Mouse (Mus musculus): ENCODE data around the gene Naaladl2. TPM values are rescaled to one million over a fixed set of nuclear protein-coding genes. Genes with fewer than 3 reads are reported as not detected.
A peak's percentile ranks its signal among the peaks of the same experiment; 100 is the strongest.

The Naaladl2 gene
- polyA plus RNA-seq, 1 experiment from 2014 or later: 0.18 TPM

- no peak overlapping the region for H3K4me3 ChIP-seq
- no peaks in the 10 kb centered on the region for H3K9me3 ChIP-seq
- H3K27ac ChIP-seq (replicated peaks): no peak overlapping the region
- H3K36me3 ChIP-seq: no peaks in the 10 kb centered on the region
- H3K27me3 ChIP-seq: no peaks in the 10 kb centered on the region
- H3K4me2 ChIP-seq (replicated peaks): no peak overlapping the region
- no peak for ATAC-seq (replicated peaks)
- H3K9ac ChIP-seq (replicated peaks): no peak overlapping the region
- no peaks in the 10 kb centered on the region for H3K4me1 ChIP-seq
Observed at GRCm38 (mm10) chr3:24663749-24664148, 480.3 kb downstream of the Naaladl2 start.

- no peak for ATAC-seq (replicated peaks)
- WGBS: 56% methylated on average over 1 of the region's 1 CpGs
- Histone ChIP-seq H3K27me3 (no peaks in the 10 kb centered on the region), H3K9ac (replicated peaks) (no peak overlapping the region), H3K27ac (replicated peaks) (no peak overlapping the region), H3K4me1 (no peaks in the 10 kb centered on the region), H3K4me2 (replicated peaks) (no peak overlapping the region), H3K36me3 (no peaks in the 10 kb centered on the region), H3K9me3 (no peaks in the 10 kb centered on the region), H3K4me3 (no peak overlapping the region)
Observed at GRCm38 (mm10) chr3:24630032-24630431, 514.0 kb downstream of the Naaladl2 start.

DNA sequence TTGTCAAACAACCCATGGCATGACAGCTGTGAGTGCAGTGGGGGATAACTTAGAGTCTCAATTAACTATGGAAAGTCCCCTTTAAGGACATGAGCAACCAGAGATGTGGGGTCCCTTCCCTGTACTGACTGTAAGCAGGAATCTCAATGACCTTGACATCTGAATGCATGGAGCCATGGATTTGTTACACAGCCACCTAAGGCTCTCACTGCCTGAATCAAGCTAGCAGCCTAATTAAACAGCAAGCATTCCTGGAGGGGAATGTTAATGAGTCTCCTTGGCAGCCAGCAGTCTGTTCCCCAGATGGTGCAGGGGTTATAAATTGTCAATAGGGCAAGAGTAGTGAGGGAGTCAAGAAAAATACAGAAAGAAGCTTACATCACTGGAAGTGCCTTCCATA lies 538.6 kb downstream of the Naaladl2 start:
- no peaks in the 10 kb centered on the region for H3K27me3 ChIP-seq
- peak; percentile 98 for ATAC-seq (replicated peaks)

DNA sequence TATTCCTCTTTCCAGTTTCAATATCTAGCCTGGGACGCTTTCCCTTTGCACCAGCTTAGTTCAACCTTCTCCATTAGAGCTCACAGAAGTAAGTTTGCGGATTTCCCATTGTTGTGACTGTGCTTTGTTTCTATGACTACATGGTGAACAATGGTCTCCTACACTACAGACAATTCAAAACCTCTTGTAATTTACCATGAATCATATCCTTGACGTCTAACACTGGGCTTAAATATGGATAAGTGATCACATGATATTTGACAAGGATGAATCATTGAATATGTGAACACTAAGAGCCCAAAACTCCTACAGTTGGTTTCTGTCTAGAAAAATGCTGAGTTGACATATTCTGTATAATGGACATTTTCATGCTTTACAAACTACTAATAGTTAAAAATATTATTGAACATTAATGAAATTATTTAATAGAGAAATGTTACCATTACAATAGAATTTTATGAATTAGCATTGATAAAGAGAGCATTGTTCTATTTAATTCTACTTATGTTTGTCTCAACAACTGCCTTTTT lies 539.2 kb downstream of the Naaladl2 start:
- no peak for ATAC-seq (replicated peaks)
- 55% methylated on average over 3 of the region's 3 CpGs for WGBS

More for the DNA sequence above, 538.6 kb downstream of the Naaladl2 start:
- H3K9me3 ChIP-seq: no peaks in the 10 kb centered on the region
- peaks cover 6% of the 10 kb centered on the region for H3K4me1 ChIP-seq
- no peak overlapping the region for H3K9ac ChIP-seq (replicated peaks)
- H3K4me3 ChIP-seq: no peak overlapping the region
- H3K4me2 ChIP-seq (replicated peaks): no peak overlapping the region
- no peaks in the 10 kb centered on the region for H3K36me3 ChIP-seq
- no peak overlapping the region for H3K27ac ChIP-seq (replicated peaks)

DNA sequence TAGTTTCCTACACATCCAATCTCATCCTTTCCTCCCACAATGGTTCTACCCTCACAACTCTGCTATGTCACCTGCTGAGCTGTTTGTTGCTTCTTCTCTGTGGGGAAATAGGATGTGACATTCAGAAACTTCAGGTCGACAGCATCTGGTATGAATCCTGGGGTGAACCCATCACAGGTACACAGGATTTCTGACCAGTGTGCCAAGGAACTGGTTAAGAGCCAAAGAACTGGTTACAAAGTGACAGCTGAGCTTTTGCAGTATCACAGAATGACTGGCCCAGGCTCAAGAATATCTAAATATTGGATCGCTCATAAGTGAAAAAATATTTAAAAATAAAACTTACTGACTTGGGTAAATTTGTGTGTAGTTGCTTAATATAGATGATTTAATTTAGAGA lies 548.6 kb downstream of the Naaladl2 start:
- no peaks in the 10 kb centered on the region for H3K27me3 ChIP-seq

More for the DNA sequence above, 539.2 kb downstream of the Naaladl2 start:
- Histone ChIP-seq H3K27ac (replicated peaks) (no peak overlapping the region), H3K4me2 (replicated peaks) (no peak overlapping the region), H3K27me3 (no peaks in the 10 kb centered on the region), H3K4me3 (no peak overlapping the region), H3K4me1 (peaks cover 6% of the 10 kb centered on the region), H3K9me3 (no peaks in the 10 kb centered on the region), H3K9ac (replicated peaks) (no peak overlapping the region), H3K36me3 (no peaks in the 10 kb centered on the region)

DNA sequence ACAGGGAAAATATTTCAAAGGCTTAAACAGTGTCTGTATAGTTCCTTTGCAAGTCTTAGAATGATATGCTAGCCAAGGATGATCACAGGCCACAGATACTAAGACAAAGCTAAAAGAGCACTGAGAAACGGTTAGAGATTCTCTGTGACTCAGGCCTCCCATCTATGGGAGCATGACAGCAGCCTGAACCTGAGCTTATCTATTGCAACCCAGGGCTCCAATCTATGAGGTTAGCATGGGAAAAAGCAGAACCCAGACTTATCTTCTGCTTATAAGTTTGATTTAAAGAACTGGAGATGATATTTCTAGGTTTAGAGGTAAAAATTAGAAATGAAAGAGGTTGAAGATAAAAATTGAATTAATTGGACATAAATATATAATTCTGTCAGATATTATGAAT lies 587.4 kb downstream of the Naaladl2 start:
- Histone ChIP-seq H3K9ac (replicated peaks) (no peak overlapping the region), H3K27me3 (no peaks in the 10 kb centered on the region), H3K36me3 (no peaks in the 10 kb centered on the region), H3K4me2 (replicated peaks) (no peak overlapping the region), H3K4me1 (no peaks in the 10 kb centered on the region), H3K27ac (replicated peaks) (no peak overlapping the region), H3K9me3 (no peaks in the 10 kb centered on the region), H3K4me3 (no peak overlapping the region)
- no peak for ATAC-seq (replicated peaks)
- WGBS: 89% methylated on average over 1 of the region's 1 CpGs

More for the DNA sequence above, 548.6 kb downstream of the Naaladl2 start:
- Histone ChIP-seq H3K36me3 (no peaks in the 10 kb centered on the region), H3K4me3 (no peak overlapping the region), H3K9ac (replicated peaks) (no peak overlapping the region), H3K4me1 (no peaks in the 10 kb centered on the region), H3K27ac (replicated peaks) (no peak overlapping the region), H3K4me2 (replicated peaks) (no peak overlapping the region), H3K9me3 (no peaks in the 10 kb centered on the region)
- WGBS: 66% methylated on average over 2 of the region's 2 CpGs
- ATAC-seq (replicated peaks): no peak

DNA sequence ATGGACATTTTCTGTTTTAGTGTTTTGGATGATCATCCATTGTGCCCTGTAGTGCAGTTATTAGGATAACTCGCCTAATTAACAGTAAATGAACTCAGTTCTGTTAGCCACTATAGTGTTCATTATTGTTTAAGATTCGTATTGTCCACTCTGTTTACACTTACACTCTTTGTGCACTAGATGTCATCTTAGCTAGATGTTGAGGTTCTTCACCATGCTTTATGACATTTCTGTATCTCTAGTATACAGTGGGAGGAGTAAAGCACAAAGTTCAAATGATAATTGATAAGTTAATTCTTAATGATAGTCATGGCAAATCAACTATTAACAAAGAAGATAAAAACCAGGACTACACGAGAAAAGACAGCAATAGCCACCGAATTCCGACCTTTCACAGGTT lies 590.4 kb downstream of the Naaladl2 start:
- 85% methylated on average over 5 of the region's 5 CpGs for WGBS
- H3K4me2 ChIP-seq (replicated peaks): no peak overlapping the region
- H3K9ac ChIP-seq (replicated peaks): no peak overlapping the region
- ATAC-seq (replicated peaks): no peak
- H3K9me3 ChIP-seq: no peaks in the 10 kb centered on the region
- H3K4me3 ChIP-seq: no peak overlapping the region
- H3K4me1 ChIP-seq: no peaks in the 10 kb centered on the region
- no peak overlapping the region for H3K27ac ChIP-seq (replicated peaks)
- H3K27me3 ChIP-seq: no peaks in the 10 kb centered on the region
- no peaks in the 10 kb centered on the region for H3K36me3 ChIP-seq

- H3K36me3 ChIP-seq: no peaks in the 10 kb centered on the region
- H3K9ac ChIP-seq (replicated peaks): no peak overlapping the region
- H3K4me1 ChIP-seq: no peaks in the 10 kb centered on the region
- 79% methylated on average over 2 of the region's 2 CpGs for WGBS
- no peaks in the 10 kb centered on the region for H3K27me3 ChIP-seq
- H3K9me3 ChIP-seq: no peaks in the 10 kb centered on the region
- H3K4me2 ChIP-seq (replicated peaks): no peak overlapping the region
- H3K4me3 ChIP-seq: no peak overlapping the region
- ATAC-seq (replicated peaks): no peak
- no peak overlapping the region for H3K27ac ChIP-seq (replicated peaks)
Observed at GRCm38 (mm10) chr3:24552631-24553030, 591.4 kb downstream of the Naaladl2 start.

DNA sequence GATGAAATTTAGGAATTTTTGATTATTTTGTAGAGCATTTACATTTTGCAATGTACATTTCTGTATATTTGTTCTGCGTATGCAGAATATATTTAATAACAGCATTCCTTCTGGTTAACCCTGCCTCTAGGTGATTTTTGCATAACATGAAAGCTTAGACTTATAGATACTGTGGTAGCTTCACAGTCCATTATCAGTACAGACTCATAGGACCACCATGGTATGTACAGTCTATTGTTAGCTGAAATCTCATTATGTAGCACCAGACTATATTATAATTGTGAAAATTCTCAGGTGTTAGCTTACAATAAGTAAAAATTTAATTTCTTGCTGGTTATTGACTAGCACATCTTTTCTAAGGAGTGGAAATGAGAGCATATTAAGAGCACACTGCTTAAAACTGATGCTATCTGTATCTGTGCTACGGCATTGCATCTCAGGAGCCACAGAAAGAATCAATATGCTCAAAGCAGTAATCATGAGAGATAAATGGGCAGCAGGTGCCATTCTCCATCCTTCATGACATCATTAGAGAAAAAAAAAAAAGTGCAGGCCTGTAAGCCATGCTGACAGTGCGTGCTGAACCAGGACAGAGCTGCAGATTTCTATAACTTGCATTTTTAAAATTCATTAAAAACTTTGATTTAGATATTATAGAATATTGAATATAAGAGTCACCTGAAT lies 610.1 kb downstream of the Naaladl2 start:
- H3K4me3 ChIP-seq: no peak overlapping the region
- H3K27me3 ChIP-seq: no peaks in the 10 kb centered on the region
- WGBS: 84% methylated on average over 3 of the region's 3 CpGs
- no peak for ATAC-seq (replicated peaks)
- H3K4me1 ChIP-seq: no peaks in the 10 kb centered on the region
- no peak overlapping the region for H3K27ac ChIP-seq (replicated peaks)
- no peak overlapping the region for H3K4me2 ChIP-seq (replicated peaks)
- no peak overlapping the region for H3K9ac ChIP-seq (replicated peaks)
- H3K9me3 ChIP-seq: no peaks in the 10 kb centered on the region
- H3K36me3 ChIP-seq: no peaks in the 10 kb centered on the region

- no peak overlapping the region for H3K27ac ChIP-seq (replicated peaks)
- no peaks in the 10 kb centered on the region for H3K4me1 ChIP-seq
- H3K27me3 ChIP-seq: no peaks in the 10 kb centered on the region
- no peaks in the 10 kb centered on the region for H3K36me3 ChIP-seq
- 47% methylated on average over 1 of the region's 1 CpGs for WGBS
- no peak overlapping the region for H3K4me2 ChIP-seq (replicated peaks)
- H3K9ac ChIP-seq (replicated peaks): no peak overlapping the region
- no peak overlapping the region for H3K4me3 ChIP-seq
- H3K9me3 ChIP-seq: no peaks in the 10 kb centered on the region
- ATAC-seq (replicated peaks): no peak
Observed at GRCm38 (mm10) chr3:24514918-24515317, 629.1 kb downstream of the Naaladl2 start.

- no peaks in the 10 kb centered on the region for H3K27me3 ChIP-seq
- no peaks in the 10 kb centered on the region for H3K9me3 ChIP-seq
- H3K27ac ChIP-seq (replicated peaks): 0 out of 2 replicates have a peak overlapping the region, but pooled peaks have one; percentile 15
- no peak overlapping the region for H3K4me3 ChIP-seq
- 63% methylated on average over 4 of the region's 4 CpGs for WGBS
- ATAC-seq (replicated peaks): peak; percentile 82
- H3K4me2 ChIP-seq (replicated peaks): no peak overlapping the region
- no peaks in the 10 kb centered on the region for H3K36me3 ChIP-seq
- 0 out of 2 replicates have a peak, but pooled peaks cover 4% of the 10 kb centered on the region for H3K4me1 ChIP-seq
- H3K9ac ChIP-seq (replicated peaks): no peak overlapping the region
Observed at GRCm38 (mm10) chr3:24486456-24487112, 657.5 kb downstream of the Naaladl2 start.

DNA sequence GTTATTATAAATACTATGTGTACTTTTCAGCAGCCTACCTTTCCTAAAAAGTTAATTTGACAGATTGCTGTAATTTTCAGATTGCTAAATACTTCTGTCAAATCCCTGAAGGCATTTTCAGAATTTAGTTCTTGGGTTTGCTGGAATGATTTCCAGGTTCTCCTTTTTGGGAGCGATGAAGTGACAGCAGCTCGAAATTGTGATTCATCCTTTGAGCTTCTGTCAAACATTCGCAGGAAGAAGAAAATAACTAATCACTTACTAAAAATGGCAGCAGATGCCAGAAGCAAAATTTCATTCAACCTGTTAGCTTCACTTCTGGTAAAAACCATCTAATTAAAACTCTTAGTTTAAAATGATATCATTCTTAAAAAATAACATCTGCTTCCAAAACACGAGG lies 680.1 kb downstream of the Naaladl2 start:
- Histone ChIP-seq H3K9ac (replicated peaks) (no peak overlapping the region), H3K4me2 (replicated peaks) (no peak overlapping the region), H3K4me1 (no peaks in the 10 kb centered on the region), H3K27ac (replicated peaks) (no peak overlapping the region), H3K27me3 (no peaks in the 10 kb centered on the region), H3K4me3 (no peak overlapping the region), H3K9me3 (no peaks in the 10 kb centered on the region), H3K36me3 (no peaks in the 10 kb centered on the region)
- ATAC-seq (replicated peaks): no peak
- 85% methylated on average over 4 of the region's 4 CpGs for WGBS
